Mouse (Mus musculus) layer of hippocampus, adult 2 months (tissue): ENCODE measurements around the gene Pecam1. TPM values are rescaled to one million over a fixed set of nuclear protein-coding genes. Genes with fewer than 3 reads are reported as not detected.
A peak's percentile ranks its signal among the peaks of the same experiment; 100 is the strongest.

Source experiments
- DNase-seq, 2 experiments: peaks; one replicate each; pipeline ENCODE4 v3.0.0; 2022; ENCODE audit warnings: low spot score in 2 of 2
- H3K27ac ChIP-seq: fragments of 200-600 bp; 2 replicates; pipeline ENCODE4 v1.8.1; 2022
- H3K4me3 ChIP-seq: fragments of 200-600 bp; 2 replicates; pipeline ENCODE4 v1.8.1; 2022; ENCODE audit warnings: mild to moderate bottlenecking
- CTCF ChIP-seq: fragments of 200-600 bp; conservative IDR thresholded peaks from 2 replicates; pipeline ENCODE4 v1.8.1; 2022; ENCODE audit warnings: antibody characterized with exemption, mild to moderate bottlenecking, moderate library complexity
- total RNA-seq, 2 experiments: library from RNA; stranded (reverse); gene quantifications; 2 replicates each; pipeline ENCODE4 v1.2.3; 2021

Pecam1 gene
- total RNA-seq, 2 experiments from 2014 or later: 15.9 to 20.4 TPM

GRCm38 (mm10) chr11:106688375-106688774, 62.1 kb downstream of the Pecam1 start:
- no peak for DNase-seq
- TF ChIP-seq CTCF: no peak
- Histone ChIP-seq H3K4me3 (no peak overlapping the region), H3K27ac (no peak overlapping the region)

- no peak for DNase-seq
- Histone ChIP-seq H3K4me3 (no peak overlapping the region), H3K27ac (no peak overlapping the region)
- no peak for TF ChIP-seq CTCF
Observed at GRCm38 (mm10) chr11:106687293-106687692, 63.1 kb downstream of the Pecam1 start.

GRCm38 (mm10) chr11:106684027-106684426, 66.4 kb downstream of the Pecam1 start:
- Histone ChIP-seq H3K27ac (no peak overlapping the region), H3K4me3 (no peak overlapping the region)
- TF ChIP-seq CTCF: no peak
- no peak for DNase-seq

- no peak for TF ChIP-seq CTCF
- Histone ChIP-seq H3K27ac (no peak overlapping the region), H3K4me3 (no peak overlapping the region)
- DNase-seq: no peak
Observed at GRCm38 (mm10) chr11:106683345-106683744, 67.1 kb downstream of the Pecam1 start.

- no peak for TF ChIP-seq CTCF
- Histone ChIP-seq H3K27ac (no peak overlapping the region), H3K4me3 (no peak overlapping the region)
- no peak for DNase-seq
Observed at GRCm38 (mm10) chr11:106681138-106681537, 69.3 kb downstream of the Pecam1 start.

GRCm38 (mm10) chr11:106679874-106680273, 70.6 kb downstream of the Pecam1 start:
- TF ChIP-seq CTCF: peak; percentile 67
- no peak for DNase-seq
- Histone ChIP-seq H3K27ac (peak overlapping the region; percentile 70), H3K4me3 (no peak overlapping the region)

- peak; percentile 83 to 87 for DNase-seq
- TF ChIP-seq CTCF: peak; percentile 26
- Histone ChIP-seq H3K4me3 (no peak overlapping the region), H3K27ac (no peak overlapping the region; the same call in 1 of the 2 replicates)
Observed at GRCm38 (mm10) chr11:106677910-106678591, 72.4 kb downstream of the Pecam1 start.

GRCm38 (mm10) chr11:106677331-106677730, 73.1 kb downstream of the Pecam1 start:
- TF ChIP-seq CTCF: no peak
- Histone ChIP-seq H3K4me3 (no peak overlapping the region), H3K27ac (no peak overlapping the region; the same call in 1 of the 2 replicates)
- DNase-seq: no peak

GRCm38 (mm10) chr11:106675875-106676274, 74.6 kb downstream of the Pecam1 start:
- Histone ChIP-seq H3K27ac (peak overlapping the region; percentile 86), H3K4me3 (no peak overlapping the region)
- no peak for DNase-seq
- TF ChIP-seq CTCF: no peak

GRCm38 (mm10) chr11:106675201-106675726, 75.2 kb downstream of the Pecam1 start:
- Histone ChIP-seq H3K4me3 (no peak overlapping the region), H3K27ac (peak overlapping the region; percentile 86)
- no peak for DNase-seq
- TF ChIP-seq CTCF: no peak

GRCm38 (mm10) chr11:106674612-106675153, 75.7 kb downstream of the Pecam1 start:
- Histone ChIP-seq H3K27ac (peak overlapping the region; percentile 86), H3K4me3 (peak overlapping the region; percentile 37)
- no peak for TF ChIP-seq CTCF
- peak; percentile 41 to 54 for DNase-seq

- H3K27ac ChIP-seq: peak overlapping the region; percentile 86
- TF ChIP-seq CTCF: no peak
- DNase-seq: no peak
- H3K4me3 ChIP-seq: peak overlapping the region; percentile 37; the same call in 1 of the 2 replicates
Observed at GRCm38 (mm10) chr11:106673727-106674611, 76.5 kb downstream of the Pecam1 start.
